Mouse (Mus musculus) forebrain, embryonic 12.5 days (tissue): Measurements from ENCODE around the gene Ntng2. TPM values are rescaled to one million over a fixed set of nuclear protein-coding genes. Genes with fewer than 3 reads are reported as not detected.

Experiments
- ATAC-seq: fragments of 200-750 bp; cut with Nextera tagmentation; 2 replicates; pipeline ENCODE4 v1.8.0; 2017; ENCODE audit warnings: moderate TSS enrichment; ENCODE audit not compliant: low FRiP score
- H3K27ac ChIP-seq: fragments of 300-500 bp; sonication (generic); 2 replicates; pipeline ENCODE4 v1.5.1; 2016; ENCODE audit warnings: mild to moderate bottlenecking
- H3K27me3 ChIP-seq: fragments of 300-500 bp; sonication (generic); 2 replicates; pipeline ENCODE4 v1.6.1; 2016; ENCODE audit warnings: mild to moderate bottlenecking
- H3K36me3 ChIP-seq: fragments of 300-500 bp; sonication (generic); replicated peaks from 2 replicates; pipeline ENCODE4 v1.6.1; 2016; ENCODE audit warnings: mild to moderate bottlenecking
- H3K4me1 ChIP-seq: fragments of 300-500 bp; sonication (generic); 2 replicates; pipeline ENCODE4 v1.6.1; 2016
- H3K4me2 ChIP-seq: fragments of 300-500 bp; sonication (generic); 2 replicates; pipeline ENCODE4 v1.6.1; 2016; ENCODE audit warnings: mild to moderate bottlenecking, moderate library complexity
- H3K4me3 ChIP-seq: fragments of 300-500 bp; sonication (generic); replicated peaks from 2 replicates; pipeline ENCODE4 v1.5.1; 2016; ENCODE audit warnings: mild to moderate bottlenecking
- H3K9ac ChIP-seq: fragments of 300-500 bp; sonication (generic); 2 replicates; pipeline ENCODE4 v1.6.1; 2016; ENCODE audit warnings: mild to moderate bottlenecking
- H3K9me3 ChIP-seq: fragments of 300-500 bp; sonication (generic); 2 replicates; pipeline ENCODE4 v1.6.1; 2016
- WGBS: fragments of 180-500 bp; shearing (Covaris S2); methylation state at CpG from one replicate; pipeline ENCODE4 v1.1.7; 2016; 5-methylcytosine and 5-hydroxymethylcytosine counted together
- polyA plus RNA-seq: library from polyadenylated mRNA; unstranded; fragments of >200 nt; fragmentation: Nextera tagmentation; extraction: Ambion mirVana; gene quantifications from 2 replicates; pipeline ENCODE4 v1.2.1, GENCODE M21; 2016

The Ntng2 gene
- polyA plus RNA-seq, 1 experiment from 2014 or later, result 3.8 TPM

- H3K27me3 ChIP-seq, result peaks cover 53% of the 10 kb centered on the region
- H3K9ac ChIP-seq, result no peak overlapping the region
- H3K4me2 ChIP-seq, result no peak overlapping the region
- no peak overlapping the region for H3K27ac ChIP-seq
- no peak overlapping the region for H3K4me3 ChIP-seq
- H3K36me3 ChIP-seq, result no peaks in the 10 kb centered on the region
- H3K9me3 ChIP-seq, result no peaks in the 10 kb centered on the region
- no peak for ATAC-seq
- WGBS, result 80% methylated on average over 5 of the region's 5 CpGs
- peaks cover 26% of the 10 kb centered on the region for H3K4me1 ChIP-seq
Measured at GRCm38 (mm10) chr2:29198446-29198845, 54.4 kb downstream of the Ntng2 start.

GRCm38 (mm10) chr2:29196844-29197243 lies 56.0 kb downstream of the Ntng2 start:
- no peaks in the 10 kb centered on the region for H3K9me3 ChIP-seq
- H3K27me3 ChIP-seq, result peaks cover 58% of the 10 kb centered on the region
- 76% methylated on average over 12 of the region's 12 CpGs for WGBS
- peaks cover 25% of the 10 kb centered on the region for H3K4me1 ChIP-seq
- H3K4me2 ChIP-seq, result no peak overlapping the region
- no peak overlapping the region for H3K27ac ChIP-seq
- H3K9ac ChIP-seq, result no peak overlapping the region
- H3K36me3 ChIP-seq, result no peaks in the 10 kb centered on the region
- H3K4me3 ChIP-seq, result no peak overlapping the region
- no peak for ATAC-seq

- H3K4me2 ChIP-seq, result peak overlapping the region; percentile 98
- H3K36me3 ChIP-seq, result no peaks in the 10 kb centered on the region
- ATAC-seq, result peak; percentile 80
- 1% methylated on average over 61 of the region's 61 CpGs for WGBS
- peak overlapping the region; percentile 57 for H3K4me3 ChIP-seq
- peaks cover 22% of the 10 kb centered on the region for H3K4me1 ChIP-seq
- peaks cover 58% of the 10 kb centered on the region for H3K27me3 ChIP-seq
- H3K9ac ChIP-seq, result peak overlapping the region; percentile 55
- H3K27ac ChIP-seq, result no peak overlapping the region
- H3K9me3 ChIP-seq, result no peaks in the 10 kb centered on the region
Measured at GRCm38 (mm10) chr2:29194547-29195463, 58.0 kb downstream of the Ntng2 start.

GRCm38 (mm10) chr2:29193819-29194546 lies 58.8 kb downstream of the Ntng2 start:
- Histone ChIP-seq H3K4me1 (peaks cover 22% of the 10 kb centered on the region), H3K4me2 (peak overlapping the region; percentile 98), H3K4me3 (peak overlapping the region; percentile 57), H3K36me3 (no peaks in the 10 kb centered on the region), H3K9ac (peak overlapping the region; percentile 55), H3K27me3 (peaks cover 55% of the 10 kb centered on the region), H3K27ac (no peak overlapping the region), H3K9me3 (no peaks in the 10 kb centered on the region)
- ATAC-seq, result no peak
- 14% methylated on average over 16 of the region's 16 CpGs for WGBS

- no peak overlapping the region for H3K4me2 ChIP-seq
- H3K27ac ChIP-seq, result no peak overlapping the region
- ATAC-seq, result no peak
- peaks cover 22% of the 10 kb centered on the region for H3K4me1 ChIP-seq
- WGBS, result 81% methylated on average over 8 of the region's 8 CpGs
- H3K9ac ChIP-seq, result 0 out of 2 replicates have a peak overlapping the region, but pooled peaks have one; percentile 21
- no peaks in the 10 kb centered on the region for H3K36me3 ChIP-seq
- H3K4me3 ChIP-seq, result no peak overlapping the region
- no peaks in the 10 kb centered on the region for H3K9me3 ChIP-seq
- H3K27me3 ChIP-seq, result peaks cover 44% of the 10 kb centered on the region
Measured at GRCm38 (mm10) chr2:29192629-29193278, 60.1 kb downstream of the Ntng2 start.

- Histone ChIP-seq H3K4me1 (peaks cover 22% of the 10 kb centered on the region), H3K9ac (no peak overlapping the region; the same call in 1 of the 2 replicates), H3K27ac (no peak overlapping the region), H3K4me2 (no peak overlapping the region), H3K36me3 (no peaks in the 10 kb centered on the region), H3K27me3 (peaks cover 32% of the 10 kb centered on the region), H3K9me3 (no peaks in the 10 kb centered on the region), H3K4me3 (no peak overlapping the region)
- 81% methylated on average over 10 of the region's 10 CpGs for WGBS
- no peak for ATAC-seq
Measured at GRCm38 (mm10) chr2:29191216-29192215, 61.3 kb downstream of the Ntng2 start.

GRCm38 (mm10) chr2:29190392-29190791 lies 62.4 kb downstream of the Ntng2 start:
- no peak overlapping the region for H3K27ac ChIP-seq
- H3K36me3 ChIP-seq, result no peaks in the 10 kb centered on the region
- no peak overlapping the region for H3K4me3 ChIP-seq
- H3K9ac ChIP-seq, result no peak overlapping the region
- no peak overlapping the region for H3K4me2 ChIP-seq
- peaks cover 15% of the 10 kb centered on the region for H3K4me1 ChIP-seq
- 86% methylated on average over 7 of the region's 7 CpGs for WGBS
- peaks cover 21% of the 10 kb centered on the region for H3K27me3 ChIP-seq
- no peaks in the 10 kb centered on the region for H3K9me3 ChIP-seq
- no peak for ATAC-seq

GRCm38 (mm10) chr2:29186209-29186608 lies 66.6 kb downstream of the Ntng2 start:
- ATAC-seq, result no peak
- Histone ChIP-seq H3K36me3 (peaks cover 10% of the 10 kb centered on the region), H3K27me3 (peaks cover 3% of the 10 kb centered on the region; the same call in 1 of the 2 replicates), H3K27ac (no peak overlapping the region), H3K4me1 (no peaks in the 10 kb centered on the region), H3K4me2 (no peak overlapping the region), H3K4me3 (no peak overlapping the region), H3K9ac (no peak overlapping the region), H3K9me3 (no peaks in the 10 kb centered on the region)
- 50% methylated on average over 6 of the region's 6 CpGs for WGBS

- ATAC-seq, result no peak
- H3K9ac ChIP-seq, result no peak overlapping the region
- no peaks in the 10 kb centered on the region for H3K4me1 ChIP-seq
- H3K27me3 ChIP-seq, result no peaks in the 10 kb centered on the region
- no peak overlapping the region for H3K27ac ChIP-seq
- H3K4me3 ChIP-seq, result no peak overlapping the region
- H3K4me2 ChIP-seq, result no peak overlapping the region
- H3K9me3 ChIP-seq, result no peaks in the 10 kb centered on the region
- H3K36me3 ChIP-seq, result peaks cover 38% of the 10 kb centered on the region
- 85% methylated on average over 6 of the region's 6 CpGs for WGBS
Measured at GRCm38 (mm10) chr2:29183266-29183924, 69.4 kb downstream of the Ntng2 start.

GRCm38 (mm10) chr2:29181111-29181510 lies 71.7 kb downstream of the Ntng2 start:
- Histone ChIP-seq H3K9ac (no peak overlapping the region), H3K4me2 (no peak overlapping the region), H3K4me1 (no peaks in the 10 kb centered on the region), H3K27me3 (no peaks in the 10 kb centered on the region), H3K9me3 (no peaks in the 10 kb centered on the region), H3K27ac (no peak overlapping the region), H3K4me3 (no peak overlapping the region), H3K36me3 (peaks cover 60% of the 10 kb centered on the region)
- no peak for ATAC-seq
- 80% methylated on average over 2 of the region's 2 CpGs for WGBS

- H3K4me2 ChIP-seq, result no peak overlapping the region
- 90% methylated on average over 4 of the region's 4 CpGs for WGBS
- no peak for ATAC-seq
- no peak overlapping the region for H3K4me3 ChIP-seq
- H3K27me3 ChIP-seq, result no peaks in the 10 kb centered on the region
- H3K9ac ChIP-seq, result no peak overlapping the region
- H3K4me1 ChIP-seq, result no peaks in the 10 kb centered on the region
- H3K36me3 ChIP-seq, result peaks cover 71% of the 10 kb centered on the region
- H3K27ac ChIP-seq, result no peak overlapping the region
- no peaks in the 10 kb centered on the region for H3K9me3 ChIP-seq
Measured at GRCm38 (mm10) chr2:29179810-29180209, 73.0 kb downstream of the Ntng2 start.
